Mouse (Mus musculus) cortical plate, adult 2 months (tissue): Measurements from ENCODE around the gene Prr18. TPM values are rescaled to one million over a fixed set of nuclear protein-coding genes. Genes with fewer than 3 reads are reported as not detected.

Source experiments
- H3K27ac ChIP-seq: fragments of 200-500 bp; 2 replicates; pipeline ENCODE4 v1.5.1; 2012; ENCODE audit warnings: low read length, control low read depth, inconsistent platforms; ENCODE audit not compliant: insufficient read depth
- H3K4me1 ChIP-seq: fragments of 200-500 bp; 2 replicates; pipeline ENCODE4 v1.6.1; 2011; ENCODE audit warnings: low read length; ENCODE audit not compliant: control insufficient read depth, insufficient read depth
- H3K4me3 ChIP-seq: fragments of 200-500 bp; 2 replicates; pipeline ENCODE4 v1.5.1; 2011; ENCODE audit warnings: mild to moderate bottlenecking, low read length, control low read depth; ENCODE audit not compliant: insufficient read depth
- CTCF ChIP-seq: fragments of 200-500 bp; IDR thresholded peaks from 2 replicates; pipeline ENCODE4 v1.5.1; 2011; ENCODE audit warnings: mild to moderate bottlenecking, control low read depth, low read length; ENCODE audit not compliant: insufficient read depth; ENCODE audit errors: extremely low read depth
- POLR2A ChIP-seq: fragments of 200-500 bp; IDR thresholded peaks from 2 replicates; pipeline ENCODE4 v1.6.1; 2011; ENCODE audit warnings: mild to moderate bottlenecking, low read length, control low read depth; ENCODE audit not compliant: insufficient read depth; ENCODE audit errors: extremely low read depth
- polyA plus RNA-seq: library from polyadenylated mRNA; depleted of rRNA; stranded (reverse); fragments of >200 nt; gene quantifications from 2 replicates; pipeline ENCODE4 v1.2.3, GENCODE M21; 2012; rRNA removed

Gene Prr18
- polyA plus RNA-seq, 1 experiment: 40.8 TPM

GRCm38 (mm10) chr17:8385441-8385840 lies 48.2 kb downstream of the Prr18 start:
- no peaks in the 10 kb centered on the region for H3K4me1 ChIP-seq
- no peak overlapping the region for H3K27ac ChIP-seq
- no peak overlapping the region for H3K4me3 ChIP-seq
- TF ChIP-seq POLR2A (no peak), CTCF (no peak)

DNA sequence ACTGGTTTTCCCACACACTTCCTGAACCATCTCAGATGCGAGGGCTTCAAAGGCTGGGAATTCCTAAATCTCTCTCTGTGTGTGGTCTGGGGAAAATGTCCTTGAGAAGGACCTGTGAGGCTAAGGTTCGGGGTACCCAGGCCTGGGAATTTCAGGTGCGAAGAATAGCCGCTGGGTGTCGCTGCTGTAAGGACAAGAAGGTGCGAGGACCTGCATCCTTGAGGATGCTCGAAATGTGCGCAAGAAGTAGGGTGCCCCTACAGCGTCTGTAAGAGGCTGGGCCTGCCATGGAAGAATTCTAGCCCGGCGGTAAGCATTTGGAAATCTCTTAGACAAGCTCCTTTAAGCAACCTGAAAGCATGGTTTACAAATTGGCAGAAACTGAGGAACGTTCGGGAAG lies 51.2 kb downstream of the Prr18 start:
- Histone ChIP-seq H3K4me3 (peak overlapping the region; percentile 19), H3K27ac (no peak overlapping the region), H3K4me1 (no peaks in the 10 kb centered on the region)
- TF ChIP-seq CTCF: peak; percentile 66
- no peak for TF ChIP-seq POLR2A

DNA sequence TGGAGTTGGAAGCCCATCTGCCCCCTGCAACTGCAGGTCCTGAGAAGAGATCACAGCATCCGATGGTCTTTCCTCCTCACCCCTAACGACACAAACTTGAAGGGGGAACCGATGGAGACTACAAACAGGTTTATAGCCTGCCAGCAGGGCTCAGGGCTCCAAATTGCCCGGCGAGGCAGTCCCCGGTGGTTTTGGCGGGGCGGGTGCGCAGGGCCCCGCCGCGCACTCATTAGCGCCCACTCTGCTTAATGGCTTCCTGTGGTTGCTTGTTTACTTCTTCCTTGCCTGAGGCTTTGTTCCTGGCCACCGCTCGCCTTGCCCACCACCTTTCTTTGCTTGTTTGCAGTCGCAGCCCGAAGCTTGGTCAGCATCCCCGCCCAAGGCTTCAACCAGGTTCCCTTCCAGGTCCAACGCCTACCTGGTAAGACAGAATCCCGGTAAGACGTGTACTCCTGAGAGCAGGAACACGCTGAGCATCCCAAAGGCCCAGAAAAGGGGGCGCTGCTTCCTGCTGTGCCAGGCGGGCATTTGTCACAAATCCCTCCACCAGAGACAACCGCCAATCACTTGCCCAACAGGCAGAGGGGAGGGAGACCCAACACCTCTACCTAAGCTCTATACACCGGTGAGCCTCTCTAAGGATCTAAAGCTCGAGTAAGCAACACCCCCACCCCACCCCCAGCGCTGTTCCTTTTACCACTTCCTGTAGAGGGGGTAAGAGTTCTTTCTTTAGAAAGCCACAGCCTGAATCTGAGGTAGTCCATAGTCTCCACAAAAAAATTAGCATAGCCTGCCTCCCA lies 51.9 kb downstream of the Prr18 start:
- Histone ChIP-seq H3K4me3 (peak overlapping the region; percentile 19), H3K4me1 (no peaks in the 10 kb centered on the region), H3K27ac (no peak overlapping the region)
- no peak for TF ChIP-seq CTCF
- TF ChIP-seq POLR2A: no peak

- Histone ChIP-seq H3K4me3 (peak overlapping the region; percentile 19; the same call in 1 of the 2 replicates), H3K27ac (no peak overlapping the region), H3K4me1 (no peaks in the 10 kb centered on the region)
- TF ChIP-seq CTCF (peak; percentile 9; the same call in 1 of the 2 replicates), POLR2A (no peak)
Measured at GRCm38 (mm10) chr17:8389790-8390095, 52.5 kb downstream of the Prr18 start.

- Histone ChIP-seq H3K4me1 (no peaks in the 10 kb centered on the region), H3K4me3 (no peak overlapping the region), H3K27ac (no peak overlapping the region)
- TF ChIP-seq POLR2A: no peak
- TF ChIP-seq CTCF: no peak
Measured at GRCm38 (mm10) chr17:8390487-8390886, 53.2 kb downstream of the Prr18 start.

Other genes starting within 250 kb of the Prr18 start
- 0.71 and 1.1 TPM in 2 replicates for gene Gm49673, start 189.7 kb upstream of the Prr18 start, polyA plus RNA-seq
- 15.6 and 17.0 TPM in 2 replicates for gene Rnaset2a, start 189.4 kb upstream of the Prr18 start, polyA plus RNA-seq
- gene Fgfr1op, start 172.0 kb upstream of the Prr18 start, polyA plus RNA-seq: 14.4 and 14.8 TPM in 2 replicates
- gene Ccr6, start 101.4 kb upstream of the Prr18 start, polyA plus RNA-seq: 0.42 TPM in 1 of 2 replicates, not detected in the other
- gene Mpc1, start 54.6 kb upstream of the Prr18 start, polyA plus RNA-seq: 398 and 433 TPM in 2 replicates
- 117 and 124 TPM in 2 replicates for gene Sft2d1, start 26.4 kb upstream of the Prr18 start, polyA plus RNA-seq
- 0.83 and 1.2 TPM in 2 replicates for gene T2, start 18.5 kb downstream of the Prr18 start, polyA plus RNA-seq
- 0.10 and 0.11 TPM in 2 replicates for gene T, start 97.0 kb downstream of the Prr18 start, polyA plus RNA-seq
- gene Pde10a, start 187.9 kb downstream of the Prr18 start, polyA plus RNA-seq: 24.0 and 71.9 TPM in 2 replicates
- not detected in 2 replicates for gene Gm17087, start 229.5 kb downstream of the Prr18 start, polyA plus RNA-seq